Mouse (Mus musculus): Measurements from ENCODE around the gene Ipo11.
A peak's percentile ranks its signal among the peaks of the same experiment; 100 is the strongest.

The Ipo11 gene

GRCm38 (mm10) chr13:106817066-106817465 lies 119.7 kb downstream of the Ipo11 start:
- DNase-seq (ENCODE audit: extremely low spot score), result no peak

GRCm38 (mm10) chr13:106813519-106813918 lies 123.2 kb downstream of the Ipo11 start:
- DNase-seq (ENCODE audit: extremely low spot score), result no peak

- no peak for DNase-seq (ENCODE audit: extremely low spot score)
Measured at GRCm38 (mm10) chr13:106813087-106813486, 123.7 kb downstream of the Ipo11 start.

GRCm38 (mm10) chr13:106810156-106810555 lies 126.6 kb downstream of the Ipo11 start:
- DNase-seq (ENCODE audit: extremely low spot score), result no peak

GRCm38 (mm10) chr13:106808821-106809220 lies 127.9 kb downstream of the Ipo11 start:
- DNase-seq (ENCODE audit: extremely low spot score), result no peak

- no peak for DNase-seq (ENCODE audit: extremely low spot score)
Measured at GRCm38 (mm10) chr13:106808315-106808714, 128.4 kb downstream of the Ipo11 start.

- DNase-seq (ENCODE audit: extremely low spot score), result no peak
Measured at GRCm38 (mm10) chr13:106807303-106807702, 129.5 kb downstream of the Ipo11 start.

- no peak for DNase-seq (ENCODE audit: extremely low spot score)
Measured at GRCm38 (mm10) chr13:106805146-106805545, 131.6 kb downstream of the Ipo11 start.

- no peak for DNase-seq (ENCODE audit: extremely low spot score)
Measured at GRCm38 (mm10) chr13:106798026-106798425, 138.7 kb downstream of the Ipo11 start.

- DNase-seq (ENCODE audit: extremely low spot score), result no peak
Measured at GRCm38 (mm10) chr13:106788817-106789216, 147.9 kb downstream of the Ipo11 start.

GRCm38 (mm10) chr13:106768807-106769206 lies 168.0 kb downstream of the Ipo11 start:
- DNase-seq (ENCODE audit: extremely low spot score), result no peak

- DNase-seq (ENCODE audit: extremely low spot score), result no peak
Measured at GRCm38 (mm10) chr13:106762611-106763010, 174.1 kb downstream of the Ipo11 start.

GRCm38 (mm10) chr13:106761661-106762060 lies 175.1 kb downstream of the Ipo11 start:
- DNase-seq (ENCODE audit: extremely low spot score), result no peak

GRCm38 (mm10) chr13:106760232-106760875 lies 176.4 kb downstream of the Ipo11 start:
- DNase-seq (ENCODE audit: extremely low spot score), result peak; percentile 8

- DNase-seq (ENCODE audit: extremely low spot score), result no peak
Measured at GRCm38 (mm10) chr13:106755892-106756291, 180.9 kb downstream of the Ipo11 start.

GRCm38 (mm10) chr13:106754216-106754615 lies 182.5 kb downstream of the Ipo11 start:
- no peak for DNase-seq (ENCODE audit: extremely low spot score)

- DNase-seq (ENCODE audit: extremely low spot score), result no peak
Measured at GRCm38 (mm10) chr13:106751951-106752350, 184.8 kb downstream of the Ipo11 start.

GRCm38 (mm10) chr13:106746823-106747222 lies 189.9 kb downstream of the Ipo11 start:
- DNase-seq (ENCODE audit: extremely low spot score), result no peak

GRCm38 (mm10) chr13:106745201-106745600 lies 191.6 kb downstream of the Ipo11 start:
- no peak for DNase-seq (ENCODE audit: extremely low spot score)

All from embryo, embryonic 9.5 days (tissue).